Mouse (Mus musculus): Measurements from ENCODE around the gene Cgnl1.

GRCm38 (mm10) chr9:71799598-71799997, 28.2 kb upstream of the Cgnl1 start:
- TF ChIP-seq CTCF (IDR thresholded peaks at IDR 0.05; ENCODE audit: borderline replicate concordance, insufficient read depth, low read depth, low read length) (no peak), POLR2A (IDR thresholded peaks at IDR 0.05; ENCODE audit: borderline replicate concordance, insufficient read depth, low read length) (no peak)
